In genomic region chr7:112377314-112377713, GRCm38 (mm10) we compare ENCODE assay signal across 8 mouse cellular contexts. TPM values are rescaled to one million over a fixed set of nuclear protein-coding genes. Genes with fewer than 3 reads are reported as not detected.
DNase-seq lines count a peak whose midpoint lies in the region; ATAC-seq and TF ChIP-seq lines count a peak whose summit lies in the region.

No protein-coding gene starts in this region.

- no peak for TF ChIP-seq EP300 in CH12.LX (IDR thresholded peaks at IDR 0.05; ENCODE audit: low read length)

- no peaks in the 10 kb centered on the region for H3K9me3 ChIP-seq in CH12.LX (replicated peaks; ENCODE audit: low read length)
- no peaks in the 10 kb centered on the region for H3K9me3 ChIP-seq in kidney, embryonic 15.5 days (replicated peaks)

- no peak for TF ChIP-seq POLR2A in CH12.LX (IDR thresholded peaks at IDR 0.05; ENCODE audit: low read depth, low read length)

- no peak; the same call in 1 of the 2 replicates for ATAC-seq in kidney, embryonic 15.5 days (replicated peaks; ENCODE audit: low FRiP score)

- H3K4me2 ChIP-seq in CH12.LX (ENCODE audit: insufficient read depth, low read depth, poor library complexity, severe bottlenecking): 0 out of 2 replicates have a peak overlapping the region, but pooled peaks have one; percentile 37
- H3K4me2 ChIP-seq in kidney, embryonic 15.5 days: no peak overlapping the region

- peak; percentile 66 for DNase-seq in CH12.LX (ENCODE audit: extremely low read depth)
- DNase-seq in adrenal gland, postnatal 14 days: peak; percentile 89
- peak; percentile 91 for DNase-seq in embryo, embryonic 11 days
- peak; percentile 56 for DNase-seq in heart, adult 8-10 months (ENCODE audit: low spot score)
- peak; percentile 63 to 76 for DNase-seq in lung, adult 18-20 months
- peak; percentile 92 for DNase-seq in retina, embryonic 14.5 days (ENCODE audit: low spot score)
- DNase-seq in urinary bladder, postnatal 36 days (ENCODE audit: low spot score in 2 of 2): peak; percentile 53 to 74

- no peaks in the 10 kb centered on the region for H3K36me3 ChIP-seq in CH12.LX (replicated peaks in 1 of 2; ENCODE audit: control insufficient read depth in 1 of 2, insufficient read depth in 1 of 2, low read length in 1 of 2)
- H3K36me3 ChIP-seq in kidney, embryonic 15.5 days: no peaks in the 10 kb centered on the region

- no peak overlapping the region for H3K9ac ChIP-seq in CH12.LX (ENCODE audit: insufficient read depth, low read depth)
- H3K9ac ChIP-seq in kidney, embryonic 15.5 days: no peak overlapping the region

- H3K4me1 ChIP-seq in CH12.LX (ENCODE audit: control insufficient read depth in 1 of 2, insufficient read depth in 2 of 2): no peaks in the 10 kb centered on the region
- peaks cover 61% of the 10 kb centered on the region for H3K4me1 ChIP-seq in kidney, embryonic 15.5 days

- no peak overlapping the region for H3K4me3 ChIP-seq in CH12.LX (replicated peaks in 1 of 3; ENCODE audit: low read depth in 2 of 3, low read length in 2 of 3, poor library complexity in 1 of 3)
- H3K4me3 ChIP-seq in kidney, embryonic 15.5 days (replicated peaks): no peak overlapping the region

- peaks cover 21% of the 10 kb centered on the region for H3K27me3 ChIP-seq in CH12.LX (replicated peaks)
- H3K27me3 ChIP-seq in kidney, embryonic 15.5 days: no peaks in the 10 kb centered on the region

- peak; percentile 86 to 92 for TF ChIP-seq CTCF in CH12.LX (conservative IDR thresholded peaks at IDR 0.05 in 1 of 2, IDR thresholded peaks at IDR 0.05 in 1 of 2; ENCODE audit: low read depth in 2 of 2, low read length in 2 of 2)

- no peak overlapping the region for H3K27ac ChIP-seq in CH12.LX (ENCODE audit: insufficient read depth, low read depth)
- H3K27ac ChIP-seq in kidney, embryonic 15.5 days: peak overlapping the region; percentile 50

- in situ Hi-C loops in CH12.LX (cut with MboI; ENCODE audit: low pct_ligation_motif_present, low pct_unique_long_range_greater_than_20kb, low sequenced_read_pairs): loop anchor here (10.0 kb wide), 1 partner anchor 293 kb away; no protein-coding TSS in a partner anchor

- TF ChIP-seq RAD21 in CH12.LX (IDR thresholded peaks at IDR 0.05; ENCODE audit: low read depth, low read length): peak; percentile 89

- no peaks in the 10 kb centered on the region for H3K79me2 ChIP-seq in CH12.LX (replicated peaks; ENCODE audit: control insufficient read depth, extremely low read depth, insufficient read depth, poor library complexity, severe bottlenecking)

- WGBS in kidney, embryonic 15.5 days: 41% methylated on average over 8 of the region's 8 CpGs

- dilution Hi-C loops in CH12.LX (cut with MboI; ENCODE audit: extremely low pct_ligation_motif_present, extremely low pct_unique_long_range_greater_than_20kb, low sequenced_read_pairs): no loop called here

TF ChIP-seq in CH12.LX, 34 proteins besides CTCF, POLR2A, EP300 and RAD21:
- peak; percentile 55 for TF ChIP-seq SMC3 (IDR thresholded peaks at IDR 0.05; ENCODE audit: low read depth, low read length)
- TF ChIP-seq PAX5 (IDR thresholded peaks at IDR 0.05; ENCODE audit: low read length): no peak
- 0 out of 2 replicates have a peak, but pooled peaks have one; percentile 26 for TF ChIP-seq ELF1 (IDR thresholded peaks at IDR 0.05; ENCODE audit: low read depth, low read length)

RNA-seq across cellular contexts. Expression of gene Parva, which starts 50.0 kb away (rescaled TPM):
- total RNA-seq in CH12.LX (2012; rRNA removed) (0.08 TPM in 1 of 2 replicates, not detected in the other), CH12.LX (2014; rRNA removed) (0.15 and 0.24 TPM in 2 replicates)
- 0.89 and 1.1 TPM in 2 replicates for polyA plus RNA-seq in CH12.LX (2012; ENCODE audit: insufficient read length, low read depth)
- total RNA-seq in adrenal gland, postnatal 14 days (2021): 84.2 and 94.8 TPM in 2 replicates
- 10 to 100 TPM; 42.6 to 46.1 (median 44.5) TPM for total RNA-seq in heart, adult 8-10 months (2022)
- 103 and 107 TPM in 2 replicates for polyA plus RNA-seq in kidney, embryonic 15.5 days (2015; fragmentation: Nextera tagmentation; extraction: Ambion mirVana)

Comparison
In these comparisons a context has a peak if more than half of its experiments do, and no peak if none do; other contexts are left out.
1. RNA of gene Parva, which starts 50.0 kb away (total RNA-seq): 84.2 to 94.8 TPM in adrenal gland, postnatal 14 days and 42.6 to 46.1 TPM in heart, adult 8-10 months; 0.08 to 0.24 TPM in CH12.LX; every median in the first group is over 10 times any median in the second.
2. Peak in every context shown above with its lines, with median percentiles within 50 percentile points of each other: DNase-seq.